Mouse (Mus musculus) heart, embryonic 12.5 days (tissue): ENCODE measurements around the gene Yap1. TPM values are rescaled to one million over a fixed set of nuclear protein-coding genes. Genes with fewer than 3 reads are reported as not detected.
A peak's percentile ranks its signal among the peaks of the same experiment; 100 is the strongest.
"Not testable (repeated sequence)": the region's sequence is repeated elsewhere in the genome, so short reads cannot be mapped to it uniquely, and the experiment has no call there.

ENCODE experiments used
- ATAC-seq: fragments of 200-750 bp; cut with Nextera tagmentation; 2 replicates; pipeline ENCODE4 v1.8.0; 2017; ENCODE audit warnings: moderate TSS enrichment, moderate library complexity; ENCODE audit not compliant: insufficient number of reproducible peaks, low FRiP score
- H3K27ac ChIP-seq: fragments of 300-500 bp; sonication (generic); 2 replicates; pipeline ENCODE4 v1.5.1; 2016; ENCODE audit warnings: mild to moderate bottlenecking, moderate library complexity; ENCODE audit not compliant: poor library complexity, severe bottlenecking
- H3K27me3 ChIP-seq: fragments of 300-500 bp; sonication (generic); replicated peaks from 2 replicates; pipeline ENCODE4 v1.6.1; 2016; ENCODE audit warnings: mild to moderate bottlenecking, moderate library complexity
- H3K36me3 ChIP-seq: fragments of 300-500 bp; sonication (generic); 2 replicates; pipeline ENCODE4 v1.6.1; 2016; ENCODE audit warnings: mild to moderate bottlenecking, moderate library complexity
- H3K4me1 ChIP-seq: fragments of 300-500 bp; sonication (generic); replicated peaks from 2 replicates; pipeline ENCODE4 v1.6.1; 2016; ENCODE audit warnings: mild to moderate bottlenecking
- H3K4me2 ChIP-seq: fragments of 300-500 bp; sonication (generic); 2 replicates; pipeline ENCODE4 v1.6.1; 2016; ENCODE audit warnings: mild to moderate bottlenecking, moderate library complexity
- H3K4me3 ChIP-seq: fragments of 300-500 bp; sonication (generic); 2 replicates; pipeline ENCODE4 v1.5.1; 2016; ENCODE audit warnings: mild to moderate bottlenecking
- H3K9ac ChIP-seq: fragments of 300-500 bp; sonication (generic); 2 replicates; pipeline ENCODE4 v1.6.1; 2016; ENCODE audit warnings: mild to moderate bottlenecking, moderate library complexity
- H3K9me3 ChIP-seq: fragments of 300-500 bp; sonication (generic); replicated peaks from 2 replicates; pipeline ENCODE4 v1.6.1; 2016; ENCODE audit warnings: mild to moderate bottlenecking, moderate library complexity
- WGBS: fragments of 180-500 bp; shearing (Covaris S2); methylation state at CpG from one replicate; pipeline ENCODE4 v1.1.7; 2016; 5-methylcytosine and 5-hydroxymethylcytosine counted together
- polyA plus RNA-seq: library from polyadenylated mRNA; unstranded; fragments of >200 nt; fragmentation: Nextera tagmentation; extraction: Ambion mirVana; gene quantifications from 2 replicates; pipeline ENCODE4 v1.2.1, GENCODE M21; 2016

Yap1 gene
- polyA plus RNA-seq, 1 experiment from 2014 or later = 37.6 TPM

GRCm38 (mm10) chr9:7914487-7914886 lies 89.9 kb downstream of the Yap1 start:
- Histone ChIP-seq H3K36me3 (no peaks in the 10 kb centered on the region), H3K4me1 (no peaks in the 10 kb centered on the region), H3K4me3 (peak overlapping the region; percentile 25), H3K4me2 (peak overlapping the region; percentile 63), H3K9ac (peak overlapping the region; percentile 7; the same call in 1 of the 2 replicates), H3K27ac (peak overlapping the region; percentile 29; the same call in 1 of the 2 replicates), H3K27me3 (no peaks in the 10 kb centered on the region), H3K9me3 (no peaks in the 10 kb centered on the region)
- ATAC-seq = peak; percentile 96
- 3% methylated on average over 11 of the region's 11 CpGs for WGBS

- Histone ChIP-seq H3K9me3 (no peaks in the 10 kb centered on the region), H3K4me2 (peak overlapping the region; percentile 63), H3K4me1 (no peaks in the 10 kb centered on the region), H3K27ac (peak overlapping the region; percentile 29; the same call in 1 of the 2 replicates), H3K27me3 (no peaks in the 10 kb centered on the region), H3K36me3 (no peaks in the 10 kb centered on the region), H3K4me3 (peak overlapping the region; percentile 25), H3K9ac (0 out of 2 replicates have a peak overlapping the region, but pooled peaks have one; percentile 7)
- WGBS = 48% methylated on average over 19 of the region's 19 CpGs
- 0 out of 2 replicates have a peak, but pooled peaks have one; percentile 38 for ATAC-seq
These were observed 90.4 kb downstream of the Yap1 start for GRCm38 (mm10) chr9:7913953-7914352.

GRCm38 (mm10) chr9:7907351-7907985 lies 96.9 kb downstream of the Yap1 start:
- Histone ChIP-seq H3K9ac (no peak overlapping the region), H3K4me2 (no peak overlapping the region), H3K36me3 (no peaks in the 10 kb centered on the region), H3K4me3 (no peak overlapping the region), H3K4me1 (peaks cover 12% of the 10 kb centered on the region), H3K27ac (no peak overlapping the region), H3K27me3 (no peaks in the 10 kb centered on the region), H3K9me3 (peaks cover 3% of the 10 kb centered on the region; the same call in 1 of the 2 replicates)
- 73% methylated on average over 2 of the region's 2 CpGs for WGBS
- ATAC-seq = no peak

- 42% methylated on average over 1 of the region's 1 CpGs for WGBS
- Histone ChIP-seq H3K36me3 (no peaks in the 10 kb centered on the region), H3K4me2 (no peak overlapping the region), H3K27ac (no peak overlapping the region), H3K4me3 (no peak overlapping the region), H3K4me1 (peaks cover 12% of the 10 kb centered on the region), H3K9ac (no peak overlapping the region), H3K27me3 (no peaks in the 10 kb centered on the region), H3K9me3 (peaks cover 3% of the 10 kb centered on the region; the same call in 1 of the 2 replicates)
- no peak for ATAC-seq
These were observed 97.8 kb downstream of the Yap1 start for GRCm38 (mm10) chr9:7906564-7906963.

- no peaks in the 10 kb centered on the region for H3K27me3 ChIP-seq
- H3K27ac ChIP-seq = no peak overlapping the region
- H3K4me1 ChIP-seq = peaks cover 12% of the 10 kb centered on the region
- H3K4me2 ChIP-seq = no peak overlapping the region
- H3K9ac ChIP-seq = no peak overlapping the region
- H3K9me3 ChIP-seq = peaks cover 3% of the 10 kb centered on the region; the same call in 1 of the 2 replicates
- WGBS = 56% methylated on average over 5 of the region's 5 CpGs
- no peaks in the 10 kb centered on the region for H3K36me3 ChIP-seq
- no peak overlapping the region for H3K4me3 ChIP-seq
- no peak for ATAC-seq
These were observed 100.6 kb downstream of the Yap1 start for GRCm38 (mm10) chr9:7903825-7904224.

- no peak overlapping the region; the same call in 1 of the 2 replicates for H3K27ac ChIP-seq
- H3K4me3 ChIP-seq = no peak overlapping the region
- H3K9me3 ChIP-seq = peaks cover 1% of the 10 kb centered on the region; the same call in 1 of the 2 replicates
- ATAC-seq = no peak
- no peak overlapping the region for H3K9ac ChIP-seq
- no peak overlapping the region for H3K4me2 ChIP-seq
- no peaks in the 10 kb centered on the region for H3K36me3 ChIP-seq
- WGBS = 61% methylated on average over 2 of the region's 2 CpGs
- H3K27me3 ChIP-seq = no peaks in the 10 kb centered on the region
- H3K4me1 ChIP-seq = peaks cover 12% of the 10 kb centered on the region
These were observed 101.1 kb downstream of the Yap1 start for GRCm38 (mm10) chr9:7903262-7903661.

- no peak overlapping the region for H3K4me3 ChIP-seq
- no peaks in the 10 kb centered on the region for H3K27me3 ChIP-seq
- H3K4me1 ChIP-seq = peaks cover 12% of the 10 kb centered on the region
- H3K9me3 ChIP-seq = no peaks in the 10 kb centered on the region
- 38% methylated on average over 7 of the region's 7 CpGs for WGBS
- no peak overlapping the region for H3K4me2 ChIP-seq
- no peaks in the 10 kb centered on the region for H3K36me3 ChIP-seq
- no peak for ATAC-seq
- H3K9ac ChIP-seq = no peak overlapping the region
- H3K27ac ChIP-seq = no peak overlapping the region
These were observed 102.1 kb downstream of the Yap1 start for GRCm38 (mm10) chr9:7902311-7902710.

GRCm38 (mm10) chr9:7900965-7901364 lies 103.4 kb downstream of the Yap1 start:
- peaks cover 12% of the 10 kb centered on the region for H3K4me1 ChIP-seq
- no peaks in the 10 kb centered on the region for H3K9me3 ChIP-seq
- H3K9ac ChIP-seq = no peak overlapping the region
- no peak overlapping the region for H3K4me3 ChIP-seq
- no peak overlapping the region for H3K27ac ChIP-seq
- H3K4me2 ChIP-seq = no peak overlapping the region
- WGBS = 85% methylated on average over 8 of the region's 8 CpGs
- no peaks in the 10 kb centered on the region for H3K36me3 ChIP-seq
- no peaks in the 10 kb centered on the region for H3K27me3 ChIP-seq
- no peak for ATAC-seq

GRCm38 (mm10) chr9:7897502-7897901 lies 106.9 kb downstream of the Yap1 start:
- H3K4me2 ChIP-seq = no peak overlapping the region
- H3K9me3 ChIP-seq = 0 out of 2 replicates have a peak, but pooled peaks cover 4% of the 10 kb centered on the region
- H3K27me3 ChIP-seq = no peaks in the 10 kb centered on the region
- WGBS = 0% methylated on average over 3 of the region's 3 CpGs
- no peak overlapping the region for H3K9ac ChIP-seq
- peak; percentile 57; the same call in 1 of the 2 replicates for ATAC-seq
- H3K27ac ChIP-seq = no peak overlapping the region
- no peaks in the 10 kb centered on the region for H3K4me1 ChIP-seq
- no peaks in the 10 kb centered on the region for H3K36me3 ChIP-seq
- H3K4me3 ChIP-seq = no peak overlapping the region

- H3K27me3 ChIP-seq, H3K9me3 ChIP-seq, ATAC-seq, H3K4me2 ChIP-seq, H3K4me3 ChIP-seq, H3K36me3 ChIP-seq, H3K9ac ChIP-seq, H3K27ac ChIP-seq, H3K4me1 ChIP-seq: not testable (repeated sequence)
- 93% methylated on average over 1 of the region's 1 CpGs for WGBS
These were observed 112.6 kb downstream of the Yap1 start for GRCm38 (mm10) chr9:7891796-7892195.

- Histone ChIP-seq H3K4me1 (no peaks in the 10 kb centered on the region), H3K27me3 (no peaks in the 10 kb centered on the region), H3K36me3 (no peaks in the 10 kb centered on the region), H3K9me3 (0 out of 2 replicates have a peak, but pooled peaks cover 4% of the 10 kb centered on the region), H3K9ac (no peak overlapping the region), H3K4me2 (no peak overlapping the region), H3K27ac (no peak overlapping the region), H3K4me3 (no peak overlapping the region)
- no peak for ATAC-seq
- WGBS = 76% methylated on average over 1 of the region's 1 CpGs
These were observed 113.2 kb downstream of the Yap1 start for GRCm38 (mm10) chr9:7891177-7891576.
